Mouse (Mus musculus) C2C12 (cell line): ENCODE data around the gene Dkc1. TPM values are rescaled to one million over a fixed set of nuclear protein-coding genes. Genes with fewer than 3 reads are reported as not detected.
A peak's percentile ranks its signal among the peaks of the same experiment; 100 is the strongest.

Source experiments
- H3K27me3 ChIP-seq: one replicate; pipeline ENCODE4 v1.6.1; 2011; ENCODE audit not compliant: control insufficient read depth, insufficient read depth, insufficient read length
- H3K36me3 ChIP-seq: one replicate; pipeline ENCODE4 v1.6.1; 2011; ENCODE audit not compliant: control insufficient read depth, insufficient read depth
- H3K4me3 ChIP-seq: one replicate; pipeline ENCODE4 v1.5.1; 2011; ENCODE audit warnings: mild to moderate bottlenecking, control low read depth; ENCODE audit not compliant: poor library complexity, insufficient read depth, severe bottlenecking
- H3K79me2 ChIP-seq: one replicate; pipeline ENCODE4 v1.6.1; 2011; ENCODE audit not compliant: control insufficient read depth, insufficient read depth
- H3K79me3 ChIP-seq: one replicate; pipeline ENCODE4 v1.6.1; 2011; ENCODE audit warnings: low read depth, control low read depth
- H3ac ChIP-seq: one replicate; pipeline ENCODE3; 2011; ENCODE audit warnings: low read depth; ENCODE audit not compliant: control insufficient read depth, insufficient read length
- CEBPB ChIP-seq: IDR thresholded peaks from one replicate; pipeline ENCODE4 v1.6.1; 2011; ENCODE audit warnings: low read depth, mild to moderate bottlenecking, control low read depth, moderate library complexity
- CTCF ChIP-seq: IDR thresholded peaks from one replicate; pipeline ENCODE4 v1.5.1; 2011; ENCODE audit not compliant: control insufficient read depth, insufficient read depth, insufficient read length
- FOSL1 ChIP-seq: IDR thresholded peaks from one replicate; pipeline ENCODE4 v1.8.0; 2011; ENCODE audit warnings: mild to moderate bottlenecking, low read length; ENCODE audit not compliant: poor library complexity, insufficient read depth, severe bottlenecking
- MAX ChIP-seq: IDR thresholded peaks from one replicate; pipeline ENCODE4 v1.6.1; 2011; ENCODE audit warnings: mild to moderate bottlenecking, control low read depth
- MYOD1 ChIP-seq: IDR thresholded peaks from one replicate; pipeline ENCODE4 v1.6.1; 2011; ENCODE audit warnings: low read depth; ENCODE audit not compliant: control insufficient read depth, insufficient read length
- MYOG ChIP-seq: IDR thresholded peaks from one replicate; pipeline ENCODE4 v1.6.1; 2011; ENCODE audit not compliant: control insufficient read depth, insufficient read length; ENCODE audit errors: extremely low read depth
- USF1 ChIP-seq: IDR thresholded peaks from one replicate; pipeline ENCODE4 v1.6.1; 2011; ENCODE audit warnings: low read depth, mild to moderate bottlenecking, control low read depth, moderate library complexity
- polyA plus RNA-seq: library from polyadenylated mRNA; unstranded; fragments of >200 nt; fragmentation: generic; extraction: Trizol; gene quantifications from one replicate; pipeline ENCODE4 v1.2.1, GENCODE M21; 2012; ENCODE audit warnings: missing spikeins

The Dkc1 gene
- polyA plus RNA-seq, 1 experiment = 39.2 TPM

GRCm38 (mm10) chrX:75083982-75084773 lies 11.5 kb upstream of the Dkc1 start:
- H3K79me2 ChIP-seq = no peaks in the 10 kb centered on the region
- H3K36me3 ChIP-seq = no peaks in the 10 kb centered on the region
- no peaks in the 10 kb centered on the region for H3K27me3 ChIP-seq
- TF ChIP-seq CEBPB (no peak), FOSL1 (no peak), MYOD1 (no peak), MAX (no peak), MYOG (no peak), CTCF (no peak), USF1 (no peak)
- peak overlapping the region; percentile 57 for H3ac ChIP-seq
- no peaks in the 10 kb centered on the region for H3K79me3 ChIP-seq
- peak overlapping the region; percentile 11 for H3K4me3 ChIP-seq

GRCm38 (mm10) chrX:75084774-75085508 lies 10.7 kb upstream of the Dkc1 start, which contains the start of gene Gab3:
TSS of gene Gab3 (minus strand) at chrX:75085458.
- TF ChIP-seq MAX (no peak), MYOG (no peak), CEBPB (no peak), MYOD1 (no peak), FOSL1 (no peak), USF1 (no peak), CTCF (no peak)
- Histone ChIP-seq H3K27me3 (no peaks in the 10 kb centered on the region), H3K79me3 (no peaks in the 10 kb centered on the region), H3K79me2 (no peaks in the 10 kb centered on the region), H3K4me3 (peak within 1 kb of the TSS; percentile 11), H3ac (peak within 1 kb of the TSS; percentile 57), H3K36me3 (no peaks in the 10 kb centered on the region)

- Histone ChIP-seq H3K79me2 (no peaks in the 10 kb centered on the region), H3K79me3 (no peaks in the 10 kb centered on the region), H3K36me3 (no peaks in the 10 kb centered on the region), H3K4me3 (no peak overlapping the region), H3ac (no peak overlapping the region), H3K27me3 (no peaks in the 10 kb centered on the region)
- TF ChIP-seq CEBPB (no peak), USF1 (no peak), CTCF (no peak), MYOD1 (no peak), MAX (no peak), MYOG (no peak), FOSL1 (no peak)
Observed at GRCm38 (mm10) chrX:75085654-75086053, 10.0 kb upstream of the Dkc1 start.

GRCm38 (mm10) chrX:75096163-75096770 lies 613 bp downstream of the Dkc1 start:
- peaks cover 53% of the 10 kb centered on the region for H3K79me2 ChIP-seq
- peak overlapping the region; percentile 99 for H3ac ChIP-seq
- peak overlapping the region; percentile 64 for H3K4me3 ChIP-seq
- H3K36me3 ChIP-seq = peaks cover 28% of the 10 kb centered on the region
- TF ChIP-seq MYOD1 (no peak), MAX (peak; percentile 88), MYOG (no peak)
- peaks cover 41% of the 10 kb centered on the region for H3K79me3 ChIP-seq
- H3K27me3 ChIP-seq = no peaks in the 10 kb centered on the region

GRCm38 (mm10) chrX:75098799-75099198 lies 3.1 kb downstream of the Dkc1 start:
- Histone ChIP-seq H3K36me3 (peaks cover 40% of the 10 kb centered on the region), H3K4me3 (no peak overlapping the region), H3K27me3 (no peaks in the 10 kb centered on the region), H3K79me3 (peaks cover 49% of the 10 kb centered on the region), H3ac (no peak overlapping the region), H3K79me2 (peaks cover 60% of the 10 kb centered on the region)
- TF ChIP-seq MAX (no peak), MYOD1 (no peak), CEBPB (no peak), USF1 (no peak), FOSL1 (no peak), MYOG (no peak), CTCF (no peak)
